Comparison of ENCODE assay signal across 8 mouse cellular contexts in the genomic region with DNA sequence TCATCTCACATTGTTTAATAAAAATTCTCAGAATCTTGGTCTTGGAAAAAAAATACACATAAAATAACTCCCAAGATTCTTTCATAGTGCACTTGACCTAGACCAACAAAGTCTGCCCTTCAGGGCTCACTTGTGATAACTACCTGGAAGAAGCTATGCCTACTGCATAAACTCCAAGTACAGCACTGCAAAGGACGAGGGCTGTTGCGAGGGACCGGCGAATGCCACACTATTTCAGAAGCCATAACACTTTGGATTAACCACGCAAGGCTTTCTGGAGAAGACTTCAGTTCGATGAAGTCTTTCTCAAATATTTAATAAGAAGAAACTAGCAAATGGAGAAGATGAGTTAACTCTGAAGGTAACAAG. TPM values are rescaled to one million over a fixed set of nuclear protein-coding genes. Genes with fewer than 3 reads are reported as not detected.
DNase-seq lines count a peak whose midpoint lies in the region; ATAC-seq lines count a peak whose summit lies in the region.

No protein-coding gene starts in this region.

- H3K36me3 ChIP-seq in heart, embryonic 15.5 days: no peaks in the 10 kb centered on the region
- H3K36me3 ChIP-seq in hindbrain, embryonic 10.5 days: no peaks in the 10 kb centered on the region

- ATAC-seq in heart, embryonic 15.5 days (replicated peaks; ENCODE audit: insufficient number of reproducible peaks, insufficient read depth, low FRiP score, low read depth): no peak
- peak; percentile 14 for ATAC-seq in activated CD4-positive, CD25-positive, alpha-beta regulatory T cell, adult 4 months
- ATAC-seq in megakaryocyte progenitor cell, adult 5-6 weeks (replicated peaks; ENCODE audit: poor library complexity): peak; percentile 18; the same call in 1 of the 2 replicates
- ATAC-seq in monocyte, adult 5-6 weeks (replicated peaks; ENCODE audit: insufficient number of reproducible peaks, low FRiP score, low TSS enrichment, poor library complexity, severe bottlenecking): no peak

- 50% methylated on average over 6 of the region's 6 CpGs for WGBS in heart, embryonic 15.5 days
- 42% methylated on average over 6 of the region's 6 CpGs for WGBS in hindbrain, embryonic 10.5 days

- peak overlapping the region; percentile 81 for H3K4me2 ChIP-seq in heart, embryonic 15.5 days

- H3K27ac ChIP-seq in heart, embryonic 15.5 days: peak overlapping the region; percentile 78
- peak overlapping the region; percentile 89 for H3K27ac ChIP-seq in hindbrain, embryonic 10.5 days

- H3K4me1 ChIP-seq in heart, embryonic 15.5 days (replicated peaks): peaks cover 3% of the 10 kb centered on the region; the same call in 1 of the 2 replicates
- peaks cover 7% of the 10 kb centered on the region; the same call in 1 of the 2 replicates for H3K4me1 ChIP-seq in hindbrain, embryonic 10.5 days (replicated peaks)

- peak overlapping the region; percentile 90 for H3K4me3 ChIP-seq in heart, embryonic 15.5 days
- peak overlapping the region; percentile 78 for H3K4me3 ChIP-seq in hindbrain, embryonic 10.5 days

- H3K9me3 ChIP-seq in heart, embryonic 15.5 days (replicated peaks): no peaks in the 10 kb centered on the region
- H3K9me3 ChIP-seq in hindbrain, embryonic 10.5 days: no peaks in the 10 kb centered on the region

- no peaks in the 10 kb centered on the region for H3K27me3 ChIP-seq in heart, embryonic 15.5 days
- H3K27me3 ChIP-seq in hindbrain, embryonic 10.5 days (ENCODE audit: insufficient read depth, poor library complexity, severe bottlenecking): no peaks in the 10 kb centered on the region

- no peak for DNase-seq in heart, adult 8-10 months (ENCODE audit: low spot score)
- DNase-seq in hindbrain, embryonic 10.5 days (ENCODE audit: low spot score): no peak
- DNase-seq in adrenal gland, postnatal 10 days: no peak
- DNase-seq in urinary bladder, postnatal 14 days (ENCODE audit: low spot score): no peak

- peak overlapping the region; percentile 48; the same call in 1 of the 2 replicates for H3K9ac ChIP-seq in heart, embryonic 15.5 days

RNA-seq across cellular contexts. Expression of a gene that starts 0.4 kb away (rescaled TPM):
- polyA plus RNA-seq in heart, embryonic 15.5 days (2015; fragmentation: Nextera tagmentation; extraction: Ambion mirVana): 4.3 and 4.5 TPM in 2 replicates
- 1 to 10 TPM; 4.1 to 5.3 (median 4.9) TPM for total RNA-seq in heart, adult 8-10 months (2022)
- 1 to 10 TPM; 3.0 to 3.4 TPM for polyA plus RNA-seq in activated CD4-positive, CD25-positive, alpha-beta regulatory T cell, adult 4 months (2017; shearing (Covaris generic))
- polyA plus RNA-seq in hindbrain, embryonic 10.5 days (2016; fragmentation: Nextera tagmentation; extraction: Ambion mirVana): 6.4 and 6.6 TPM in 2 replicates
- total RNA-seq in megakaryocyte progenitor cell, adult 5-6 weeks (2015): 4.1 and 7.3 TPM in 2 replicates
- 3.7 and 4.0 TPM in 2 replicates for total RNA-seq in megakaryocyte progenitor cell, adult 5-6 weeks (2017)
- 1.6 to 5.9 TPM (median 5.0 TPM) in 3 replicates for total RNA-seq in monocyte, adult 5-6 weeks (2017)
- total RNA-seq in adrenal gland, postnatal 10 days (2021): 1 to 10 TPM; 5.2 to 6.0 TPM

Comparison
In these comparisons a context has a peak if more than half of its experiments do, and no peak if none do; other contexts are left out.
1. ATAC-seq: peak in activated CD4-positive, CD25-positive, alpha-beta regulatory T cell, adult 4 months (single experiment) and megakaryocyte progenitor cell, adult 5-6 weeks (single experiment); none in heart, embryonic 15.5 days (single experiment) and monocyte, adult 5-6 weeks (single experiment).